Mouse (Mus musculus): Measurements from ENCODE around the gene App. TPM values are rescaled to one million over a fixed set of nuclear protein-coding genes. Genes with fewer than 3 reads are reported as not detected.

App gene
- polyA plus RNA-seq, 1 experiment: 390 TPM

GRCm38 (mm10) chr16:85112254-85112653, 61.3 kb downstream of the App start:
- Histone ChIP-seq H3K4me3 (ENCODE audit: insufficient read depth, low read length) (no peak overlapping the region), H3K4me1 (ENCODE audit: control insufficient read depth, insufficient read depth, low read length) (peaks cover 32% of the 10 kb centered on the region), H3K27ac (ENCODE audit: insufficient read depth, low read depth, low read length) (no peak overlapping the region)
- TF ChIP-seq CTCF (IDR thresholded peaks at IDR 0.05; ENCODE audit: low read depth, low read length): no peak
- TF ChIP-seq POLR2A (IDR thresholded peaks at IDR 0.05; ENCODE audit: borderline replicate concordance, low read depth, low read length): no peak

GRCm38 (mm10) chr16:85110428-85110827, 63.1 kb downstream of the App start:
- no peak overlapping the region for H3K27ac ChIP-seq (ENCODE audit: insufficient read depth, low read depth, low read length)
- H3K4me1 ChIP-seq (ENCODE audit: control insufficient read depth, insufficient read depth, low read length): peaks cover 25% of the 10 kb centered on the region
- TF ChIP-seq POLR2A (IDR thresholded peaks at IDR 0.05; ENCODE audit: borderline replicate concordance, low read depth, low read length) (no peak), CTCF (IDR thresholded peaks at IDR 0.05; ENCODE audit: low read depth, low read length) (no peak)
- H3K4me3 ChIP-seq (ENCODE audit: insufficient read depth, low read length): no peak overlapping the region

DNA sequence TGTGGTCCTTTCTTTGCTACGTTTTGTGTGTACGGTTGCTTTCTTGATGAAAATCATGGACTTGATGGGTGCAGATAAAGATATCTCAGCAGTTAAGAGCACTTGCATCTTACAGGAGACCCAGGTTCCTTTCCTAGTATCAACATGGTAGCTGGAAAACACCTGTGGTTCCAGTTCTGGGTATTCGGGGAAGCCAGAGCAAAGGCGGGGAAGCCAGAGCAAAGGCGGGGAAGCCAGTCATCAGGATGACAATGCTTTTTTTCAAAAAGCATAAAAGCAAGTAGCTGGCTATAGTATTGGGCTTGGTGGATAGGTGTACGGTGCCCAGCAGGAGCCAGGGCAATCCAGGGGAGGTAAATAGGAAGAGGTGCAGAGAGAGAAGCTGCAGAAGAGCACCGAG, 65.1 kb downstream of the App start:
- Histone ChIP-seq H3K4me1 (ENCODE audit: control insufficient read depth, insufficient read depth, low read length) (peaks cover 12% of the 10 kb centered on the region), H3K4me3 (ENCODE audit: insufficient read depth, low read length) (no peak overlapping the region), H3K27ac (ENCODE audit: insufficient read depth, low read depth, low read length) (no peak overlapping the region)
- TF ChIP-seq POLR2A (IDR thresholded peaks at IDR 0.05; ENCODE audit: borderline replicate concordance, low read depth, low read length) (no peak), CTCF (IDR thresholded peaks at IDR 0.05; ENCODE audit: low read depth, low read length) (no peak)

DNA sequence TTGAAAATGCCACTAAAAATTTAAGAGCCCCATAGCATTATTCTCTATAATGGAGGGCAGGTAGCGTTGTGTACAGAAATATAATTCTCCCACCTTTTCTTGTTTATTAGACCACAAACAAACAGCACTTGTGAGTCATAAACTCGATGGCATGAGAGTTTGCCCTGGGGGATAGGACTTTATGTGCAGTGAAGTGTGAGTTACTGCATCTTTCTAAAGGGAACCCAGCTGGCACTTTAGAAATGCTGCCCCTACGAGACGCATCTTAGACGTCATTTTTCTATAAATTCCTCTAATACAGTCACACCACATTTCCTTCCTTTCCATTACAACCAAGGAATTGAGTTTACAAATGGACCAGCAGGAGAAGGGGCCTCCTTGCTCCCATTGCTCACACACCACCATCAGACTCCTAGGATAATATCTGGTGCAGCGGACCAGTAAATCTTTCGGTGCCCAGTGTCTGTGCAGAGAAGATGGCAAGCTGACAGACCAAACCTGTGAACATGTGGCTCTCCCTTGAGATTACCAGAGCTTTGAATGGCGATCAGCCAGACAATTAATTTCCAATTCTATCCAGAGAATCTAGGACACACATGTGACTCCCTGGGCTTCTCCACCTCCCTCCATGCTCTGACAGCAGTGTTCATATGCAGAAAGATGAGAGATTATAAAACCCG, 66.8 kb downstream of the App start:
- Histone ChIP-seq H3K4me3 (ENCODE audit: insufficient read depth, low read length) (no peak overlapping the region), H3K27ac (ENCODE audit: insufficient read depth, low read depth, low read length) (no peak overlapping the region), H3K4me1 (ENCODE audit: control insufficient read depth, insufficient read depth, low read length) (peaks cover 4% of the 10 kb centered on the region; the same call in 1 of the 2 replicates)
- TF ChIP-seq POLR2A (IDR thresholded peaks at IDR 0.05; ENCODE audit: borderline replicate concordance, low read depth, low read length): no peak
- no peak for TF ChIP-seq CTCF (IDR thresholded peaks at IDR 0.05; ENCODE audit: low read depth, low read length)

GRCm38 (mm10) chr16:85105603-85106002, 68.0 kb downstream of the App start:
- Histone ChIP-seq H3K27ac (ENCODE audit: insufficient read depth, low read depth, low read length) (no peak overlapping the region), H3K4me1 (ENCODE audit: control insufficient read depth, insufficient read depth, low read length) (no peaks in the 10 kb centered on the region; the same call in 1 of the 2 replicates), H3K4me3 (ENCODE audit: insufficient read depth, low read length) (no peak overlapping the region)
- TF ChIP-seq POLR2A (IDR thresholded peaks at IDR 0.05; ENCODE audit: borderline replicate concordance, low read depth, low read length): no peak
- TF ChIP-seq CTCF (IDR thresholded peaks at IDR 0.05; ENCODE audit: low read depth, low read length): no peak

DNA sequence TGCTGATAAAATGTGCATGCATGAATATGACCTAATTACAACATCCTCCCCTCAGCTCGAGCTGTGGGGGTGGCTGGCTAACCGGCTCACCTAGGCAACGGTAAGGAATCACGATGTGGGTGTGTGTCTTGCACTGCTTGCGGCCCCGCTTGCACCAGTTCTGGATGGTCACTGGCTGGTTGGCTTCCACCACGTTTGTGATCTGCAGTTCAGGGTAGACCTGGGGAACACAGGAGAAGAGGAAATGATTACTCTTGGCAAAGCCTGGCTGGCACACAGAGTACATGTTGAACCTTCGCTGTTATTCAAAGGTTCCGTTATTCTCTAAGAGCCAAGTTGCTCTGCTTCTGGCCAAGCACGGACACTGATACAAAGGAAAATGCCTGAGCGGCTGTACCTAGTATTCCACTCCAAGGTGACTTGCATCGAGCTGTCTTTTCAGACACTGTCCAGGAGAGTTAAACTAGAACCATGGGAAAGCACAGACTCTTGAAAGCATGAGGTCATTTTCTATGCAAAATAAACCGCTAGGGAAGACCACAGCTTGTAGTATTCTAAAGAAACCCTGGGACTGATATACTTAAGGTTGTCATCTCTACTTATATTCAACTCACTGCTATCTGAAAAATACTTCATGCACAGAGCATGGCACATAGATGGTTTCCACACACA, 70.3 kb downstream of the App start:
- TF ChIP-seq CTCF (IDR thresholded peaks at IDR 0.05; ENCODE audit: low read depth, low read length) (no peak), POLR2A (IDR thresholded peaks at IDR 0.05; ENCODE audit: borderline replicate concordance, low read depth, low read length) (no peak)
- Histone ChIP-seq H3K27ac (ENCODE audit: insufficient read depth, low read depth, low read length) (no peak overlapping the region), H3K4me1 (ENCODE audit: control insufficient read depth, insufficient read depth, low read length) (peaks cover 5% of the 10 kb centered on the region; the same call in 1 of the 2 replicates), H3K4me3 (ENCODE audit: insufficient read depth, low read length) (no peak overlapping the region)

GRCm38 (mm10) chr16:85101544-85101943, 72.0 kb downstream of the App start:
- Histone ChIP-seq H3K4me1 (ENCODE audit: control insufficient read depth, insufficient read depth, low read length) (peaks cover 8% of the 10 kb centered on the region), H3K27ac (ENCODE audit: insufficient read depth, low read depth, low read length) (no peak overlapping the region), H3K4me3 (ENCODE audit: insufficient read depth, low read length) (no peak overlapping the region)
- no peak for TF ChIP-seq POLR2A (IDR thresholded peaks at IDR 0.05; ENCODE audit: borderline replicate concordance, low read depth, low read length)

- H3K4me3 ChIP-seq (ENCODE audit: insufficient read depth, low read length): no peak overlapping the region
- H3K4me1 ChIP-seq (ENCODE audit: control insufficient read depth, insufficient read depth, low read length): peaks cover 8% of the 10 kb centered on the region
- no peak overlapping the region for H3K27ac ChIP-seq (ENCODE audit: insufficient read depth, low read depth, low read length)
- TF ChIP-seq CTCF (IDR thresholded peaks at IDR 0.05; ENCODE audit: low read depth, low read length) (no peak), POLR2A (IDR thresholded peaks at IDR 0.05; ENCODE audit: borderline replicate concordance, low read depth, low read length) (no peak)
Measured at GRCm38 (mm10) chr16:85100806-85101205, 72.8 kb downstream of the App start.

- Histone ChIP-seq H3K27ac (ENCODE audit: insufficient read depth, low read depth, low read length) (no peak overlapping the region), H3K4me3 (ENCODE audit: insufficient read depth, low read length) (no peak overlapping the region), H3K4me1 (ENCODE audit: control insufficient read depth, insufficient read depth, low read length) (peaks cover 8% of the 10 kb centered on the region)
- no peak for TF ChIP-seq POLR2A (IDR thresholded peaks at IDR 0.05; ENCODE audit: borderline replicate concordance, low read depth, low read length)
- TF ChIP-seq CTCF (IDR thresholded peaks at IDR 0.05; ENCODE audit: low read depth, low read length): no peak
Measured at GRCm38 (mm10) chr16:85099487-85099886, 74.1 kb downstream of the App start.

GRCm38 (mm10) chr16:85099044-85099443, 74.5 kb downstream of the App start:
- no peak for TF ChIP-seq CTCF (IDR thresholded peaks at IDR 0.05; ENCODE audit: low read depth, low read length)
- no peak for TF ChIP-seq POLR2A (IDR thresholded peaks at IDR 0.05; ENCODE audit: borderline replicate concordance, low read depth, low read length)
- H3K27ac ChIP-seq (ENCODE audit: insufficient read depth, low read depth, low read length): no peak overlapping the region
- peaks cover 8% of the 10 kb centered on the region for H3K4me1 ChIP-seq (ENCODE audit: control insufficient read depth, insufficient read depth, low read length)
- no peak overlapping the region for H3K4me3 ChIP-seq (ENCODE audit: insufficient read depth, low read length)

Data from bone marrow macrophage, adult 2 months (primary cell).